Mouse (Mus musculus) B cell, adult 2 months (primary cell): ENCODE data around the gene 2310061I04Rik.
"Not testable (repeated sequence)": the region's sequence is repeated elsewhere in the genome, so short reads cannot be mapped to it uniquely, and the experiment has no call there.

Experiments
- DNase-seq, 2 experiments: peaks; one replicate each; pipeline ENCODE4 v3.0.0; 2022

Gene 2310061I04Rik

GRCm38 (mm10) chr17:35896781-35897643 is at the start of gene 2310061I04Rik:
Gene 2310061I04Rik, minus strand, starts transcription at chr17:35897431.
- DNase-seq: peak; percentile 92 to 93

DNA sequence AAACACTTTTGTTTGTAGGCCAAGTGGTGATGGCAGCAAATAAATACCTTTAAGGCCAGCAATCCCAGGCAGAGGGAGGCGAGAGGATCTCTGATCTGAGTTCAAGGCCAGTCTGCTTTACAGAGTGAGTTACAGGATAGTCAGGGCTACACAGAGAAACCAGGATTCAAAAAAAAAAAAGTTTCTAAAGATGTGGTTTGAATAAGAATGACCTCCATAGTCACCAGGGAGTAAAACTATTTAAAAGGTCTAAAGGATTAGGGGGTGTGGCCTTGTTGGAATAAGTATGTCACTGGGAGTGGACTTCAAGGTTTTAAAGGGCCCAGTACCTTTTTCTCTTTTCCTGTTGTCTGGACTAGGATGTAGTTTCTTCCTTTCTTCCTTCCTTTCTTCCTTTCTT is 42.7 kb upstream of the 2310061I04Rik start:
- no peak for DNase-seq

- DNase-seq: no peak
These were observed 41.9 kb upstream of the 2310061I04Rik start for GRCm38 (mm10) chr17:35939108-35939507.

DNA sequence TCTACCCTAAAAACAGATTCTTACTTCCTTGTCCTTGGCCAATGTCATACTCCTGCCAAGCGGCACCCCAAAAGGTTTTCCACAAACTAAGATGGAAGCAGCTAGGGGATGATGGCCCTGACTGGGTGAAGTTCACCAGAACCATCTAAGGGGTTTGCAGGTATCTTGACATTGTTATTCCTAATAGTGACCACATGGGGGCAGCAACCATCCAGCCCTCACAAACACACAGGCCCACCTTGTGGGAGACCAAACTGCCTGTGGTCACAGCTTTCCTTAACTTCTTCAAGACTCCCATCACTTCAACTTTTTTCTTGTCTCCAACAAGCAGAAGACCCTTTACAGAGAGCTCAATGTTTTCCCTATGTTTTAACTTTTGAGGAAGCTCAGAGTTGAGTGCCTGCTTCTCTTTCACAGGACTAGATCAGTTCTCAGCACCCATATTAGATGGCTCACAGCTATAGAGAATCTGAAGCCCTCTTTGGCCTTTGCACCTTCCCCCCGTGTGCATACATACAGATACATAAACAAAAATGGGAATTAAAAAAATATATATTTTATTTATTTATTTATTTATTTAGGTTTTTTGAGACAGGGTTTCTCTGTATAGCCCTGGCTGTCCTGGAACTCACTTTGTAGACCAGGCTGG is 40.6 kb upstream of the 2310061I04Rik start:
- peak; percentile 74 for DNase-seq

DNA sequence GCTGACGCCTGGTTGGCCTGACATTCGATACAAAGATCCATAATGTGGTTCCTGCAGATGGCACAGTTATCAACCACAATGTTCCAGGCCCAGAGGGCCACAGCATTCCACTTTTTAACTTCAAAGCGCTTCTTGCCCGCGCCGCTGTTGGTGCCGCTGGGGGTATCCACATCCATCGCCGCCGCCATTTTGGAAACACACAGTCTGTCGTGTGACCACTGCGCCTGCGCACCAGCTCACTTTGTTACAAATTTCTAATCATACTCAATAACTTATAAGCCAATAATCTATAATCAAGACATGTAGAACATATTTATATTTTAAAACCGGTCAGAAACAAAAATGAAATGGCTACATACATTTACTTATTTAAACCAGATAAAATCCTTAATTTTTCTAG is 38.5 kb upstream of the 2310061I04Rik start:
- DNase-seq: not testable (repeated sequence)

- no peak for DNase-seq
These were observed 35.4 kb upstream of the 2310061I04Rik start for GRCm38 (mm10) chr17:35932608-35933007.

DNA sequence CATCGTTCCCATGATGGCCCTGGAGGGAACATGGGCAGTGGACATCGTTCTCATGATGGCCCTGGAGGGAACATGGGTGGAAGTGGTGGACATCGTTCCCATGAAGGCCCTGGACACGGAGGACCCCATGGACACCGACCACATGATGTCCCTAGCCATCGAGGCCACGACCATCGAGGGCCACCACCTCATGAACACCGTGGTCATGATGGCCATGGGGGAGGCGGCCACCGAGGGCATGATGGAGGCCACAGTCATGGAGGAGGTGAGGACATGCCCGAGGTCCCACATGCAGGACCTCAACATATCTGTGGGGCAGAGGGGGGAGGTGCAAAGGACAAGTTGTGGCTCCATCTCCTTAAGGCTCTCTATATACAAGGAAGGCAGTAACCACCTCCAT is 33.4 kb upstream of the 2310061I04Rik start:
- no peak for DNase-seq

GRCm38 (mm10) chr17:35929534-35929933 is 32.3 kb upstream of the 2310061I04Rik start:
- DNase-seq: no peak

DNA sequence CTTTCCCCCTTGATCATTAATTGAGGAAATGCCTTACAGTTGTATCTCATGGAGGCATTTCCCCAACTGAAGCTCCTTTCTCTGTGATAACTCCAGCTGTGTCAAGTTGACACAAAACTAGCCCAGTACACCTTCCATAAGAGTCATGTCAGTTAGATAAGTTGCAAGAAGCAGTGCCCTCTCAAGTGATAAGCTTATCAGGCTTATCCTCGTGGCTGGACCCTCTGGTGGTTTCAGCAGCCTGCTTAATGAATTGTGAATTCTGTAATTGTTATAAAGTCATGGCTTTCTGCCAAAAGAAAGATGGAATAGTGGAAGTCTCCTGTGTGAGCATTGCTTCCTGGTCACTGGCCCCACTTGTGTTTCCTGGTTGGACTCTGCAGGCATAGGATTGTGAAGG is 30.2 kb upstream of the 2310061I04Rik start:
- DNase-seq: no peak

DNA sequence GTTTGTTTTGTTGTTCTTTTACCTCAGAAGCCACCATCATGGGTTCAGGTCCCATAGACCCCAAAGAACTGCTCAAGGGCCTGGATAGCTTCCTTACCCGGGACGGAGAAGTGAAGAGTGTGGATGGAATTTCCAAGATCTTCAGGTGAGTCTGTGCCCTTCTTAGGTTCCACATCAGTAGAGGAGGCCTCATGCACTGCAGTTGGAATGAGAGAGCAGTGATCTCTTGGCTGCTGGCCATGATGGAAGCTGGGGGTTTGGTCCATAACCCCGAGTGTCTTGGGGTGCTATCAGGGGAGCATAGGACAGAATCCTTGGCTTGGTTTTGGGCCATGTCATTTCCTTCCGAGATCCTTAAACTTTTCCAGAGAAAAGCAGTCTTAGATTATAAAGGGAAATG is 26.1 kb upstream of the 2310061I04Rik start:
- no peak for DNase-seq

- DNase-seq: no peak
These were observed 25.3 kb upstream of the 2310061I04Rik start for GRCm38 (mm10) chr17:35922566-35922965.

DNA sequence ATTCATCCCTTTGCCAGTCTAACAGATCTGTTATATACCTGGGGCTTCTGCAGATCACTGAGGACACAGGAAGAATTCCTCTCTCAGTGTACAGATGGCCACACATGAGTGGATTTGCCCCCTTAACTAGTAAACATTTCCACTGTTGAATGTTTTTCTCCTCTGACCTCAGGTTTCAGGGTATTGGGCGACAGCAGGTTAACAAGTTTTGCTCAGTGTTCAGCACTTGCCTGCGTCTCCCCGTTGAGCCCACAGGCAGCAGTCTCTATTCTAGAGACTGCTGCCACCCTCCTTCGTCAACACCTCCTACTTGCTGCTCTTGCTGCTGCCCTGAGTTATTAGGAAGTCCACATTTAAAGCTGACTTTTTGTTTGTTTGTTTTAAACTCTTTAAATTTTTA is 24.5 kb upstream of the 2310061I04Rik start:
- no peak for DNase-seq

- DNase-seq: peak; percentile 46 to 49
These were observed 23.8 kb upstream of the 2310061I04Rik start for GRCm38 (mm10) chr17:35920862-35921562.

DNA sequence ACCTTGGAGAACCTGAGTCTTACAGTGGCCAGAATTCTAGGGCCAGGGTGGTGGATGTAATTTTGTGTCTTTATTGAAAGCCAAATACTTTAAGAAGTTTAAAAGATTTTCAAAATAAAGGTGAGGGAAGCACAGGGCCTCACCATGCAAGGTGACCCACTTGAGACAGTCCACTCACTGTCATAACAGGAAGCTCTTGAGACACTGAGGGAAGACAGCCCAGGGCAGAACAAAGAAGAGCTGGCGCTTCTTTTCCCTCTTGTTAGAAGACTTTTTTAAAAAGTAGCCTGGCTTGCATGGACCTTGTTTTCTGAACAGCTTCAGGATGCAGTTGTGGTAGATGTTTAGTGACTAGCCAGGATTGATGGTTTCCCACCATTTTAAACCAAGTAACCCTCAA is 23.2 kb upstream of the 2310061I04Rik start:
- no peak for DNase-seq

- DNase-seq: no peak
These were observed 22.7 kb upstream of the 2310061I04Rik start for GRCm38 (mm10) chr17:35919864-35920301.

DNA sequence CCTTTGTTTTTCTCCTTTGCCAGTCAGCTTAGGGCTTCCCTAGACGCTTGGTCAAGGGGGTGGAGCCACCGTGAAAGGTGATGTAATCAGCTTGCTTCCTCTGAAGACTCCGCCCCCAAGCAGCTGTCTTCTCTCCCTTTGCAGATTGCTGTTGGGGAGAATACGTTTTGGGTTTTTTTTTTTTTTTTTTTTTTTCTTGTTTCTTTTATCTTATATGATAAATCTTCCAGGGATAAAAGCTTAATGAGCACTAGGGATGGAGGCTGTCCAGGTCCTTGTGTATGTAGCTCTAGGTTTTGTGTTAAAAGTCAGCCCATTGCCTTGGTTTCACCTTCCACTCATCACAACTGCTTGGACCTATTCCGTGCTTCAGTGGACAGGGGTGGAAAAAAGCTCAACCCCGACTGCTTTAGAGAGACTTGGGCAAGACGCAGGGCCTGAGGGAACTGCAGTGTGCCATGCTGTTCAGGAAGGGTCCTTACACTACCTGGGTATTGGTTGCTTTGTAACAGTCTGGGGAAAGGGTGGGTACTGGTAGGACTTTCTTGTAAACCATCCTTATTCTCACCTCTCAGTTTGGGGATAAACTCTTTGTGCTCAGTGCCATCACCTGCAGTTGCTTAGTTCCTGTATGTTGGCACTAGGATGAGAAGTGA is 22.0 kb upstream of the 2310061I04Rik start:
- DNase-seq: peak; percentile 94 to 97

DNA sequence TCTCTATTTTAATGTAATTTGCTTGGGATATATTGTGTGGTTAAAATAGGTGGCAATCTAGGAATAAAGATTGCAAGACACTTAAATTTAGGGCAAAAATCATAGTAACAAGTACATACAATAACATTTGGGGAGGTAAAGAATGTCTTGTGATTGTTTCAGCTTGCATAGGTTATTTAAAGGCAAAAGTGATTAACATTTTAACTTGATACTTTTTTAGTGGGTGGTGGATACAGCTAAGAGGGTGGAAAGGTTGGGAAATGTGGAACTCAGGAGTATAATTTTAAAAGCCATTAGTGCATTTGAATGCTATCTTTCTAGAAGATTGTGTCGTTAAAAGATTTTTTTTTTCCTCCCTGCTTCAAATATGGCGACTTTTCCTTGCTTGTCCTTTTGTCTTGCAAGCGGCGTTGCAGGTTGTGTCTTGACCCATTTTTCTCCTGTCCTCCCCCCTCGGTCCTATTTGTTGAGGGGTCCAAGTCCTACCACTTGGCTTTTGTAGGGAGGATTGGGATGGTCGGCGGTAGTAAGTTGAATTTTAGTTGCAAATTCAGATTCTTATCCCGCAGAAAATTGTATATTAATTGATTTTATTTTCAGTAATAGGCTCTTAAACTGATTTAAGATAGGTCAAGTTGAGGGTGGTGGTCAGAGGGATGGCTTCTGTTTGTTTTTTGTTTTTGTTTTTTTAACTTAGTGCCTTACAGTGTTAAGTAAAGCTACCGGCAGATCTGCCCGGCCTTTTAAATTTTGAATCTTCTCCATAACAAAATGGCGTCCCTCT is 21.2 kb upstream of the 2310061I04Rik start:
- peak; percentile 68 for DNase-seq

DNA sequence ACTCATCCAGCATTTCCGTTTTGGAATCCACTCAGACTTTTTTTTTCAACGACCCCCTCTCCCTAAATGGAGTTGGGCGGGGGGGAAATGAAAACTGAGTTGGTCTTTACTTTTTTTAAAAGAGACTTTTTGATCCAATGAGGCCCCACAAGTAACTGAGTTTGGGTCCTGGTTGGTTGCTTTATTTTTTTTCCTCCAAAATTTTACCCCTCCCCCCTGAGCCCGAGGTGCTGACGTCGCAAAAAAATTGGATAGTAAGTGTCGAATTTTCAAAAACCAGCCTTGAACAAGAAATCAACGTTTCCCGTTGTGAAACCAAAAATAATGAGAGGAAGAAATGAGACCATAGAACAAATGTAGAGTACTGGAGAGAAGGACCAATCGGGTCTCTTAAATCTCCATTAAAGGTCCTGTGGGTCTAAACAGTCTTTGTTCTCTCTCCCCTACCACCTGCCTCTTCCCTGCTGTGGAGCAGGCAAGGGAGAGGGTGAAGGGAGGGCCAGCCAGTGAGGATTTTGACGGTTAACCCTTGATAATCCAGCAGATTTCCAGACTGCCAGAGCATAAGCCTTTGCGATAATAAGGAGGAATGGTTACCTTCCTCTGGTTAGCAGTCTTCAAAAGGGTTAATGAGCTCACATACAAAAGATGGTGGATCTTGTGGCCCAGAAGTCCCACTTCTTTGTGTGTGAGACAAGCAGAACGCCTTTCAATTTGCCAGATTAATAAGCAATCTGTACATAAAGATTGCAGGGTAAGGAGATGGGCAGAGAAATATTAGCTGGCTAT is 20.4 kb upstream of the 2310061I04Rik start:
- peak; percentile 63 to 71 for DNase-seq

- no peak for DNase-seq
These were observed 19.9 kb upstream of the 2310061I04Rik start for GRCm38 (mm10) chr17:35917143-35917462.

GRCm38 (mm10) chr17:35916297-35917142 is 19.3 kb upstream of the 2310061I04Rik start, which contains the start of the genes Mrps18b and Ppp1r10:
Gene Mrps18b, minus strand, starts transcription at chr17:35916389.
Gene Ppp1r10, plus strand, starts transcription at chr17:35916434.
- DNase-seq: peak; percentile 97 to 98
